ENCODE assay signal across 8 mouse cellular contexts in the genomic region with DNA sequence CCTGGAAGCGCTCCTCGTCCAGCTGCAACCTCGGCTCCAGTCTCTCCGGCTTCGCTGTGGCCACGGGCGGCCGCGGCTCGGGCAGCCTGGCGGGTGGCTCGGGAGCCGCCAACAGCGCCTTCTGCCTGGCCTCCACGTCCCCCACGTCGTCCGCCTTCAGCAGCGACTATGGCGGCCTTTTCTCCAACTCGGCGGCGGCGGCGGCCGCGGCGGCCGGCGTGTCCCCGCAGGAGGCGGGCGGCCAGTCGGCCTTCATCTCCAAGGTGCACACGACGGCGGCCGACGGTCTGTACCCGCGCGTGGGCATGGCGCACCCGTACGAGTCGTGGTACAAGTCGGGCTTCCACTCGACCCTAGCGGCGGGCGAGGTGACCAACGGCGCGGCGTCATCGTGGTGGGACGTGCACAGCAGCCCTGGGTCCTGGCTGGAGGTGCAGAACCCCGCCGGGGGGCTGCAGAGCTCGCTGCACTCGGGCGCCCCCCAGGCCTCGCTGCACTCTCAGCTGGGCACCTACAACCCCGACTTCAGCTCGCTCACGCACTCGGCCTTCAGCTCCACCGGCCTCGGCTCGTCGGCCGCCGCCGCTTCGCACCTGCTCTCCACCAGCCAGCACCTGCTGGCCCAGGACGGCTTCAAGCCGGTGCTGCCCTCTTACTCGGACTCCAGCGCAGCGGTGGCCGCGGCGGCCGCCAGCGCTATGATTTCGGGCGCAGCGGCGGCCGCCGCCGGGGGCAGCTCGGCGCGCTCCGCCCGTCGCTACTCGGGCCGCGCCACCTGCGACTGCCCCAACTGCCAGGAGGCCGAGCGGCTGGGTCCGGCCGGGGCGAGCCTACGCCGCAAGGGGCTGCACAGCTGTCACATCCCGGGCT. TPM values are rescaled to one million over a fixed set of nuclear protein-coding genes. Genes with fewer than 3 reads are reported as not detected.
DNase-seq lines count a peak whose midpoint lies in the region; ATAC-seq and TF ChIP-seq lines count a peak whose summit lies in the region.

No protein-coding gene starts in this region.

- TF ChIP-seq CTCF in testis, adult 2 months (IDR thresholded peaks at IDR 0.05; ENCODE audit: control insufficient read depth, insufficient read depth, insufficient replicate concordance, low read depth, low read length): no peak

- TF ChIP-seq POLR2A in testis, adult 2 months (IDR thresholded peaks at IDR 0.05; ENCODE audit: control insufficient read depth, low read depth, low read length): no peak

- H3K9me3 ChIP-seq in midbrain, embryonic 11.5 days (ENCODE audit: control insufficient read depth, low read length): no peaks in the 10 kb centered on the region

- WGBS in midbrain, embryonic 11.5 days: under 1% methylated on average over 104 of the region's 110 CpGs

- DNase-seq in cerebellum, adult 9-11 months: peak; percentile 18
- no peak for DNase-seq in cerebellum, adult 11 months
- no peak for DNase-seq in testis, postnatal 10 days (ENCODE audit: low spot score)
- peak; percentile 54 for DNase-seq in induced T-regulatory cell, adult 2 months (ENCODE audit: low read depth)
- DNase-seq in midbrain, embryonic 11.5 days (ENCODE audit: low spot score, missing footprints): peak; percentile 96
- DNase-seq in thymus, postnatal 25 days: peak; percentile 51
- no peak for DNase-seq in ovary, adult 18-20 months (ENCODE audit: low spot score)

- peak overlapping the region; percentile 66 for H3K4me3 ChIP-seq in testis, adult 2 months (ENCODE audit: control insufficient read depth, low read depth, low read length)
- H3K4me3 ChIP-seq in midbrain, embryonic 11.5 days (ENCODE audit: low read depth, low read length): peak overlapping the region; percentile 44

- H3K27me3 ChIP-seq in testis, adult 2 months (ENCODE audit: control insufficient read depth, insufficient read depth, low read length): peaks cover 7% of the 10 kb centered on the region
- H3K27me3 ChIP-seq in midbrain, embryonic 11.5 days (ENCODE audit: control insufficient read depth, insufficient read depth, low read length): peaks cover 85% of the 10 kb centered on the region

- H3K4me2 ChIP-seq in midbrain, embryonic 11.5 days: peak overlapping the region; percentile 61

- H3K36me3 ChIP-seq in testis, adult 2 months (ENCODE audit: control insufficient read depth, insufficient read depth, low read length): no peaks in the 10 kb centered on the region
- no peaks in the 10 kb centered on the region for H3K36me3 ChIP-seq in midbrain, embryonic 11.5 days (ENCODE audit: control insufficient read depth, insufficient read depth, low read length)

- H3K4me1 ChIP-seq in testis, adult 2 months (ENCODE audit: control insufficient read depth, insufficient read depth, low read length): peaks cover 28% of the 10 kb centered on the region
- peaks cover 51% of the 10 kb centered on the region for H3K4me1 ChIP-seq in midbrain, embryonic 11.5 days (ENCODE audit: control insufficient read depth, insufficient read depth, low read length)

- H3K9ac ChIP-seq in midbrain, embryonic 11.5 days (ENCODE audit: low read length): peak overlapping the region; percentile 59

- ATAC-seq in midbrain, embryonic 11.5 days (ENCODE audit: low FRiP score): peak; percentile 40

- H3K27ac ChIP-seq in testis, adult 2 months (ENCODE audit: control insufficient read depth, insufficient read depth, low read depth, low read length): no peak overlapping the region
- no peak overlapping the region for H3K27ac ChIP-seq in midbrain, embryonic 11.5 days (ENCODE audit: low read depth, low read length)

RNA-seq across cellular contexts. Expression of a gene that starts 1.8 kb away (rescaled TPM):
- 0.02 and 0.10 TPM in 2 replicates for polyA plus RNA-seq in testis, adult 2 months (2012; rRNA removed)
- polyA plus RNA-seq in midbrain, embryonic 11.5 days (2014; fragmentation: Nextera tagmentation; extraction: Ambion mirVana): 2.8 and 3.3 TPM in 2 replicates

RNA-seq across cellular contexts. Expression of a gene that starts 38.9 kb away (rescaled TPM):
- polyA plus RNA-seq in testis, adult 2 months (2012; rRNA removed): 2.2 and 3.0 TPM in 2 replicates
- polyA plus RNA-seq in midbrain, embryonic 11.5 days (2014; fragmentation: Nextera tagmentation; extraction: Ambion mirVana): 10.7 and 11.7 TPM in 2 replicates

RNA-seq across cellular contexts. Expression of a gene that starts 39.0 kb away (rescaled TPM):
- 19.8 and 21.7 TPM in 2 replicates for polyA plus RNA-seq in testis, adult 2 months (2012; rRNA removed)
- polyA plus RNA-seq in midbrain, embryonic 11.5 days (2014; fragmentation: Nextera tagmentation; extraction: Ambion mirVana): 21.4 and 25.5 TPM in 2 replicates

RNA-seq across cellular contexts. Expression of a gene that starts 54.8 kb away (rescaled TPM):
- polyA plus RNA-seq in testis, adult 2 months (2012; rRNA removed): 6.5 and 8.1 TPM in 2 replicates
- polyA plus RNA-seq in midbrain, embryonic 11.5 days (2014; fragmentation: Nextera tagmentation; extraction: Ambion mirVana): 99.2 and 101 TPM in 2 replicates

Comparison
In these comparisons a context has a peak if more than half of its experiments do, and no peak if none do; other contexts are left out.
1. DNase-seq: peak in cerebellum, adult 9-11 months (single experiment), induced T-regulatory cell, adult 2 months (single experiment), midbrain, embryonic 11.5 days (single experiment) and thymus, postnatal 25 days (single experiment); none in cerebellum, adult 11 months (single experiment), testis, postnatal 10 days (single experiment) and ovary, adult 18-20 months (single experiment).